Mouse (Mus musculus): ENCODE results near the gene Gm47959.
"Not testable (repeated sequence)": the region's sequence is repeated elsewhere in the genome, so short reads cannot be mapped to it uniquely, and the experiment has no call there.

Gm47959 gene

GRCm38 (mm10) chr1:83000306-83000705, at the start of gene Gm47959:
Gene Gm47959, plus strand, starts transcription at chr1:83000548.
- not testable (repeated sequence) for DNase-seq (ENCODE audit: low read depth in 2 of 2, low spot score in 2 of 2)

- DNase-seq (ENCODE audit: low read depth in 2 of 2, low spot score in 2 of 2) = not testable (repeated sequence)
Measured at GRCm38 (mm10) chr1:82955913-82956312, 44.4 kb upstream of the Gm47959 start, which contains the start of gene Gm7544. Gene Gm7544, minus strand, starts transcription at chr1:82956013.

- DNase-seq (ENCODE audit: low read depth in 2 of 2, low spot score in 2 of 2) = no peak
Measured at GRCm38 (mm10) chr1:82959870-82960385, 40.4 kb upstream of the Gm47959 start, which contains the start of gene Gm47955. Gene Gm47955, plus strand, starts transcription at chr1:82960286.

GRCm38 (mm10) chr1:82966413-82966812, 33.9 kb upstream of the Gm47959 start:
- no peak for DNase-seq (ENCODE audit: low read depth in 2 of 2, low spot score in 2 of 2)

- no peak for DNase-seq (ENCODE audit: low read depth in 2 of 2, low spot score in 2 of 2)
Measured at GRCm38 (mm10) chr1:82972046-82972445, 28.3 kb upstream of the Gm47959 start.

GRCm38 (mm10) chr1:82973244-82973643, 27.1 kb upstream of the Gm47959 start:
- DNase-seq (ENCODE audit: low read depth in 2 of 2, low spot score in 2 of 2) = no peak

- peak in 1 of 2 experiments; percentile 42 for DNase-seq (ENCODE audit: low read depth in 2 of 2, low spot score in 2 of 2)
Measured at GRCm38 (mm10) chr1:82973901-82974300, 26.4 kb upstream of the Gm47959 start.

- DNase-seq (ENCODE audit: low read depth in 2 of 2, low spot score in 2 of 2) = no peak
Measured at GRCm38 (mm10) chr1:82974342-82974741, 26.0 kb upstream of the Gm47959 start.

GRCm38 (mm10) chr1:82975750-82976149, 24.6 kb upstream of the Gm47959 start:
- DNase-seq (ENCODE audit: low read depth in 2 of 2, low spot score in 2 of 2) = no peak

GRCm38 (mm10) chr1:82977840-82978239, 22.5 kb upstream of the Gm47959 start:
- no peak for DNase-seq (ENCODE audit: low read depth in 2 of 2, low spot score in 2 of 2)

- DNase-seq (ENCODE audit: low read depth in 2 of 2, low spot score in 2 of 2) = no peak
Measured at GRCm38 (mm10) chr1:82986738-82987137, 13.6 kb upstream of the Gm47959 start.

- peak; percentile 46 to 61 for DNase-seq (ENCODE audit: low read depth in 2 of 2, low spot score in 2 of 2)
Measured at GRCm38 (mm10) chr1:82987530-82988198, 12.7 kb upstream of the Gm47959 start.

- no peak for DNase-seq (ENCODE audit: low read depth in 2 of 2, low spot score in 2 of 2)
Measured at GRCm38 (mm10) chr1:82991062-82991461, 9.3 kb upstream of the Gm47959 start.

- DNase-seq (ENCODE audit: low read depth in 2 of 2, low spot score in 2 of 2) = no peak
Measured at GRCm38 (mm10) chr1:82991596-82991995, 8.8 kb upstream of the Gm47959 start.

GRCm38 (mm10) chr1:82992093-82992492, 8.3 kb upstream of the Gm47959 start:
- no peak for DNase-seq (ENCODE audit: low read depth in 2 of 2, low spot score in 2 of 2)

GRCm38 (mm10) chr1:82993947-82994346, 6.4 kb upstream of the Gm47959 start:
- DNase-seq (ENCODE audit: low read depth in 2 of 2, low spot score in 2 of 2) = no peak

- no peak for DNase-seq (ENCODE audit: low read depth in 2 of 2, low spot score in 2 of 2)
Measured at GRCm38 (mm10) chr1:83006218-83007179, 6.2 kb downstream of the Gm47959 start.

GRCm38 (mm10) chr1:83007471-83007870, 7.1 kb downstream of the Gm47959 start:
- no peak for DNase-seq (ENCODE audit: low read depth in 2 of 2, low spot score in 2 of 2)

- no peak for DNase-seq (ENCODE audit: low read depth in 2 of 2, low spot score in 2 of 2)
Measured at GRCm38 (mm10) chr1:83014477-83014876, 14.1 kb downstream of the Gm47959 start.

- DNase-seq (ENCODE audit: low read depth in 2 of 2, low spot score in 2 of 2) = no peak
Measured at GRCm38 (mm10) chr1:83015329-83015879, 15.1 kb downstream of the Gm47959 start.

- DNase-seq (ENCODE audit: low read depth in 2 of 2, low spot score in 2 of 2) = no peak
Measured at GRCm38 (mm10) chr1:83016556-83016955, 16.2 kb downstream of the Gm47959 start.
